Mouse (Mus musculus) stomach, postnatal 0 days (tissue): Measurements from ENCODE around the gene Tmem159.

ENCODE experiments used
- CTCF ChIP-seq: IDR thresholded peaks from 2 replicates; pipeline ENCODE4 v1.5.1; 2016; ENCODE audit warnings: antibody characterized with exemption, low read depth, mild to moderate bottlenecking, moderate library complexity
- EP300 ChIP-seq: optimal IDR thresholded peaks from 2 replicates; pipeline ENCODE3; 2016; ENCODE audit warnings: antibody characterized with exemption

DNA sequence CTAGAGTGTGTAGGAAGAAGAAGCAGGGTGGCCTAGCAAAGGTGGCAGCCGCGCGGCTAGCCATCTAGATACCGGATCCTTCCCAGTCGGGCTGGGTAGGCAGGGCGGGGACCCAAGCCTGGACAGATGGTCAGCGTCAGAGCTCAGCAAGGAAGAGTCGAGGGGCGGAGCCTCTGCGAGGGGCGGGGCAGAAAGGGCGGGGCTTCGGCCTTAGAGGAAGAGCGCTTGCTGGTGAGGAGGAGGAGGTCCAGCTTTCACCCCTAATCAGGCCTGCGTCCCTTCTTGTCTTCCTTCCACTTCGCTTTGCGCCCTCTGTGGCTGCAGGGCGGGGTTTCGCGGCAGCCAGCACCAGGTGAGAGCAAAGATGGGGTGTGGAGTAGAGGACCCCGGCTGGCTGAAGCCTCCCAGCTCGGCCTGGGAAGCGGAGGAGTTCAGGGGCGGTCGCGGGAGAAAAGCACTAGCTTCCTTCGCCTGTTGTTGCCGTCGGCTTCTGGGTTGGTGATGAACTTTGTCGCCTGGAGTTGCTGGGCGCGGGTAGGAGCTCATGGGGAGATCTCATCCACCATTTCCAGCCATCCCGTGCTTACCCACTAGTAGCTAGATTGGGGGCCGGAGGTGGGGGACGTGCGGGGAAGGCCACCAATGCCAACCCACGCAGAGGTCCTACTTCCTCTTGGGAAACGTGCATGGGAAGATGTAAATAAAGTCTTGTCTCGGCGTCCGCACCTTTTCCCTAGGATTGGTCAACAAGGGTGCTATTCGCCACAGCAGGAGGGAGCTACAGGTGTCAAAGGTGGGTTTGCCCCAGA, at the start of gene Tmem159:
- TF ChIP-seq CTCF (peak; percentile 29; the same call in 1 of the 2 replicates), EP300 (no peak)
